Mouse (Mus musculus) skeletal muscle tissue, adult 2 months (tissue): ENCODE results near the gene Ube2b.
A peak's percentile ranks its signal among the peaks of the same experiment; 100 is the strongest.

Experiments
- DNase-seq: peaks from one replicate; pipeline ENCODE4 v3.0.0-alpha.2; 2012; ENCODE audit warnings: low read depth, low spot score

Ube2b gene

DNA sequence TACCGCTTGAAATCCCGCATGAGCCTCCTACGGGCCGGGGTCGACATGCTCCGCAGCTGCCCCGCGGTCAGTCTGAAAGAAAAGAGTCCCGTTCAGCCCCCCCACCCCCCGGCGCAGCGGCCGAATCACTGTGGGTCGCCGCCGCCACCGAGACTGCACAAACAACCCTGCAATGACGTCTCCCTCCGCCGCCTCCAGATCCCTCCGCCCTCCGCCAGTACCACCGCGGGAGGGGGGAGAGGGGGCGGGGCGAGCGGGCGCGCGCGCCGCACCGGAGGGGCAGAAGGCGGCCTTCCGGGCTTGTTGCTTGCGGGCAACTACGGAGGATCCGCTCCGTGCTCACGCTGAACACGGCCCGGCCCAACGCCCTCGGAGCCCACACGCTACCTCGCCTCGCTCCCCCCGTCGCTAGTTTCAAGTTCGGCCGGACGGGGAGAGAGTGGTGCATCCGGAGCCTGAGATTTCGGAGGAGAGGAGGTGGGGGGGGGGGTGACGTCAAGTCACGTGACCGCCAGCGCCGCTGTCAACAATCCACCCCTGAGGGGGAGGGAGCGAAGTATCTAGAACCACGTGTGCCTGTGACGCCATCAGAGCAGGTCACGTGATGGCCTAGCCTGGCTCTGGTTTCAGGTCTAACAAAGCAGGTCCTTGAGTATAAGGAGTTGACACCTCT lies at the start of gene Ube2b:
TSS of gene Ube2b (minus strand) at position 473 of the 673 bp plus-strand sequence.
- DNase-seq: peak; percentile 99

DNA sequence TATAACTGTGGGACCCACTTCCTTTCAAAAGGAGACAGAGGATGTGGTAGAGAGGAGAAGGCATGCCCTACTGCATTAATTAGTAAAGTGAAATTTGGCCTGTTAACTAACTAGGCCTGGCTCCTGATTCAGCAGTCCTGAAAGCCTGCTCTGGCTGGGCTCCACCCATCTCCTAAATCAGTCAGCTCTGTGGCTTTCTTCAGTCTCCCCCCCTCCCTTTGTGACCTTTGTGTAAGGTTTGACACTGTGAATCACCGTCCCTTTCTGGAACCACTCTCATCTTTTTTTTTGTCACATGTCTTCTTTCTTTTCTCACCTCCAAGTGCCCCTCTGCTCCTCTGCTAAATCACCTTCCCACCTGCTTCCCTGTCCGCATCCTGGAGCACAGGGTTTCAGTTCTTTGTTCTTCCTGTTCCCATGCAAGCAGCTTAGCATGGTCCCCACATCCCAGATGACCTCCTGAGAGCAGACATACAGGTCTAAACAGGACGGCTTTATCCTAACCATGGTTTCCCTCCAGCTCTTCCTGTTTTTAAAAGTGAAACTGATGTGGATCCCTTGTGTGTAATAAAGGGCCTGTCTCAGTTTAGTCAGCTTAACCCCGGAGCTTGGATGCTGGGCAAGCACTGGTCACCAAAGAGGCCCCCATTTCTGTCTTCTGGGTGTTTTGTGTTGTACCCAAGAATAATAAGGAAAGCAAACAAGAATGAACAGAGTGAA lies 46.0 kb upstream of the Ube2b start:
- no peak for DNase-seq

- no peak for DNase-seq
Observed at GRCm38 (mm10) chr11:52044156-52044555, 43.6 kb upstream of the Ube2b start.

- DNase-seq: no peak
Observed at GRCm38 (mm10) chr11:52043224-52043623, 42.7 kb upstream of the Ube2b start.

GRCm38 (mm10) chr11:52037659-52038058 lies 37.1 kb upstream of the Ube2b start:
- no peak for DNase-seq

DNA sequence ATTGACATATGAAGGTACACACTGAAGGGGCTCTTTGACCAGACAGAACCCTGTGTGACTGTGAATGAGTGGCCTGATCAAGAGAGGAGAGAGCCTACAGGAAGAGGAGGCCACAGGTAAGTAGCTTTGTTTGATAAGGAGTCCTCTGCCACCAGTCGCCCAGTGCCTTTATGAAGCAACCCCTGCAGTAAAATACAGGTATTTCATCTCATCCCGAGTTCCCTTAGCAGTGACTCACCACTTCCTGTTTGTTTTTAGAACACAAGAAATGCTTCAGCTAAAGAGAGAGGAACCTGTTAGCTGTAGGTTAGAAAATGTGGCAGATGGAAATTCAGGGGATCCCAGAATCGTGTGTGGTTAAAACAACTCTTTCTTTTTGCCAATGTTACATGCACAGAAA lies 35.3 kb upstream of the Ube2b start:
- no peak for DNase-seq

DNA sequence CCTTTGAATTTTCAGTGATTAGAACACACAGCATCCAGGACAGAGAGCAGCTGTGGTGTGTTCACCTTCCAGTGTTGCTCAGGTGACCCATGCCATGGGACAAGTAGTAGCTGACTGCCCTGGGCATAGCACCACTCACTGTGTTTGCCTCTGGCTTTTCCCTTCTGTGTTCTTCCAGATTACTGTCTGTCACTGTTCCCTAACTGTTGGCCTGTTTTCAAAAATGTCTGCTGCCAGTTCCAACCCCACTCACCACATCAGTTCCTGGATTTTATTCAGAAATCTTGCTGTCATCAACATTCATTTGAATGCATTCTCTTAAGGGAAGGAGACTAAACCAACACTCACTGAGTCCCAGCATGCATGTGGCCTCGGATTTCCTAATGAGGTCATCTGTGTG lies 33.4 kb upstream of the Ube2b start:
- DNase-seq: no peak

- DNase-seq: no peak
Observed at GRCm38 (mm10) chr11:52032356-52032755, 31.8 kb upstream of the Ube2b start.

- no peak for DNase-seq
Observed at GRCm38 (mm10) chr11:52018217-52018616, 17.7 kb upstream of the Ube2b start.

DNA sequence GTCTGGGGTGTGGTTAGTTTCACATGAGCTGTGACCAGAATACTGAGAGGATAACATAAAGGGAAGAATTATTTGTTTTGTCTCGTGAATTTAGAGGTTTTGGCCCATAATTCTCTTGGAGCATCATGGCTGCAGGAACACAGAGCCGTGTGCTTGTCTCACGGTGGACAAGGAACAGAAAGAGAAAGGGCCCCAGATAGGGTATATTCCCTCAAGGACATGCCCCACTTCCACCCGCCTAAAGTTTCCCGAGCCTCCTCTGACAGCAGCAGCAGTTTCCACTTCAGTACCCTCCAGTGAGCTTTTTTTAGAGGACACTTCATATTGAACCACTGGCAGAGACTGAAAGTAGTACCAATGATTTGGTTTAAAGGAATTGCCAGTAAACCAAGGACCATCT lies 11.0 kb upstream of the Ube2b start:
- DNase-seq: no peak

DNA sequence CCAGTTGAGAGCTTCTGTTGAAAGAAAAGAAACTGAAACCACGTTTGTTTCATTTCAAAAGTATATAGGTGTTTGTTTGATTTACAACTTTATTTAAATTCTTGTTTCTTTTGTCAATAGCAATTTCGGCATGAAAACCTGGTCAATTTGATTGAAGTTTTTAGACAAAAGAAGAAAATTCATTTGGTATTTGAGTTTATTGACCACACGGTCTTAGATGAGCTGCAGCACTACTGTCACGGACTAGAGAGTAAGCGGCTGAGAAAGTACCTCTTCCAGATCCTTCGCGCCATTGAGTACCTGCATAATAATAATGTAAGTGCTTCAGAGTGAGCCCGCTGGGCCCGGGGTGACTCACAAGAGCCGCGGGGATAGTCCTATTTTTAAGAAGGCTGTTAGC lies 10.4 kb upstream of the Ube2b start:
- no peak for DNase-seq

DNA sequence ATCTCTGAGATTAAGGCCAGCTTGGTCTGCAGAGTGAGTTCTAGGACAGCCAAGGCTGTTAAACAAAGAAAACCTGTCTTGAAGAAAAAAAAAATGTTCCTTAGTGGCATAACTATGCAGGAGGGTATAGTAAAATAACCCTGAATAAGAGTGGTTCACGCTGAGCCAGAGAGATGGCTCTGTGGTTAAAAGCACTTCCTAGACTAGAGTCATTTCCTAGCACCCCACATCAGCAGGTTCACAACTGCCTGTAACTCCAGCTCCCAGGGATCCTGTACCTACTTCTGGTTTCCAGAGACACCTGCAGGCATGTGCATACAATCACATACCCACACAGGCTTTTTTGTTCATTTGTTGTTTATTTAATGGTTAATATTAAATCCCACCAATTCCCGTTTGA lies 5.0 kb upstream of the Ube2b start:
- DNase-seq: no peak

- peak; percentile 97 for DNase-seq
Observed at GRCm38 (mm10) chr11:52003772-52004528, 3.4 kb upstream of the Ube2b start, which contains the start of gene Cdkl3. Cdkl3 (plus strand) TSS chr11:52004221.

DNA sequence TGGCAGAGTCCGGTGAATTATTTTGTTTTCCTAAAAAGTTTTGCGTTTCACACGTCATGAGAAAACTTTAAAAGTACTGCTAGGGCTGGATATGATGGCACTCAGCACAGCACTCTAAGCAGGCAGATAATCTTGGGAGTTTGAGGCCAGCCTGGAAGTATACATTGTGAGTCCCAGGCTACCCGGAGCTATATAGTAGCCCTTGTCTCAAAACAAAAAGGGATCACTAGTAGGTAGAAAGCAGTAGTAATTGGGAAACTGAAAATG lies 2.9 kb upstream of the Ube2b start:
- DNase-seq: no peak

DNA sequence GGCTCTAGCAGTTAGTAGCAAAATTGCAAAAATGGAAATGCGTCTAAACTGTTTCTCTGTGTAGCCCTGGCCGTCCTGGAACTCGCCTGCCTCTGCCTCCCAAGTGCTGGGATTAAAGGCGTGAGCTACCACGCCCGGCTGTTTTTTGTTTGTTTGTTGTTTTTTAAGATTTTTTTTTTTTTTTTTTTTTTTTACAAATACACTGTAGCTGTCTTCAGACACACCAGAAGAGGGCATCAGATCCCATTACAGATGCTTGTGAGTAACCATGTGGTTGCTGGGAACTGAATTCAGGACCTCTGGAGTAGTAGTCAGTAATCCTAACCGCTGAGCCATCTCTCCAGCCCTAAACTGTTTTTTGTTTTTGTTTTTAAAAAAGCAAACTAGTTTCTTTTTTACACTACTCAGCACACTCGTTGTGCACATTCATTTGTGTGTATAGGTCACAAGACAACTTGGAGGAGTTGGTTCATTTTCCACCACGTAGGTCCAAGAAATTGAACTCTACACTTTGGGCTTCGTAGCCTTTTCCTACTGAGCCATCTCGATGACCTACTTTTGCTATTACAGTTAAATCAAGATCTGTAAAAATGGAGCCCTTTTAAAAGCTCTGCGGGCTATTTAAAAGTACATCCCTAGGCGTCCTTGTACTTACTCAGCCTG lies 2.4 kb upstream of the Ube2b start:
- DNase-seq: no peak

- DNase-seq: no peak
Observed at GRCm38 (mm10) chr11:52001861-52002260, 1.3 kb upstream of the Ube2b start.

DNA sequence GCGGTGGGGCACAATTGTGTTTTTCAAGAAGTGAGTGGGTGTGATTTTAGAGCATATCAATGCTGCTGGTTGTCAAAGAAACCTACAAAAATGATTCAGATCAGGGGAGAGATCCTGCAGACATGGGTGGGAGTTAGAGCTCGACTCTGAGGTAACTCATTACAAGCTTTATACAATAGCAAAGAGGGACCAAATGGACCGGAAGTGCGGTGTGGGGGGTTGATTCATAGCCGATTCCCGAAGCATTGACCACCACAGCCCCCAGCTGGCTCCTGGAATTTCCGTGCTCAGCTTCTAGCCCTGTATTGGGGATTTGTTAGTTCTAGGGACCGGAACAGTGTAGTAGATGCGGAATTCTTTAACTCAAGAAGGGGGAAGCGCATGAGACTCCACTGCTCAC lies 779 bp upstream of the Ube2b start:
- DNase-seq: no peak

DNA sequence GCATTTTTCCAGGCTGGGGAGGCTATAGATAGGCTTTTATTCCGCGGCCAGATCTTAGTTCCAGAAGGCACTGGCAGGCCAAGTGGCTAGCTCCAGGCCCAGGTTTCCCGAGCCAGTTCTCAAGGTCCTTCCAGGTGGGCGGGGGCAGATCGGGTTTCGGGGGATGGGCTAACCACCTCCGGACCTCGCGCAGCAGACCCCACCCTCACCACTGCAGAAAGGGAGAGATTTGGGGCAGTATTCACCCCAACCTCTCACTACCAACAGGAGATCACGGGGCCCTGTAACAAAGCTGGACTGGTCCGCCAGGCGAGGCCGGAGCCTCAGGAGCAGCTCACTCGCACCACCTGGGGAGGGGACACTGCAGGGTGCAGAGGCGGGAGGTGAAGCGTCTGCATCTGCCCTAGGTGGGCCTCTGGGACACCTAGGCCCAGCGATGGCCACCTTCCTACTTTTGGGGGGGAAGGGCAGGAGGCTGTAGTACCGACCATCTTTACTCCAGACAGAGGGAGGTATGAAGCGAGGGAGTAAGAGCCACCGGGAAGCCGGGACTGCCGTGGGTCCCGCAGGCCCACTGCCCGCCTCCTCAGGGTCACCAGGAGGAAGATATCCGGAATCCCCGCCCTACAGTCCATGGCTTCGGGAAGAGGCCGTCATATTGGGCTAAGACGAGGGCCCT lies 812 bp downstream of the Ube2b start:
- DNase-seq: peak; percentile 89

DNA sequence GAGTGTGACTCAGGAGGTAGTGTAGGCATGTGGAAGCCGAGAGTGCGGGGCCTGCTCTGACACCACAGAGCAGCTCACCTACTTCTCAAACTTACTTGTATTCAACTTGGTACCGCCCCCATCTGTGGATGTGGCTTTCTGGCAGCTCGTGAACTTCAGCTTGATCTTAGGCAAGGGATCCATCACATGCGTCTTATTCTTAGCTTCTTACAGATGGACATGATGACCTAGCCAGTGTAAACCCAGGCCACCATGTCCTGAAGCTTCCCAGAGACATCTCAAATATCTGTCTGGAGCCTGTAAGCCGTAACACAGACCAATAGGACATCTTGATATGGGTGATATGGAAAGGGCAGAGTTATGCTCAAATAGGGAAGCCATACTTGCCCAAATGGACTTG lies 28.9 kb downstream of the Ube2b start:
- DNase-seq: peak; percentile 88

DNA sequence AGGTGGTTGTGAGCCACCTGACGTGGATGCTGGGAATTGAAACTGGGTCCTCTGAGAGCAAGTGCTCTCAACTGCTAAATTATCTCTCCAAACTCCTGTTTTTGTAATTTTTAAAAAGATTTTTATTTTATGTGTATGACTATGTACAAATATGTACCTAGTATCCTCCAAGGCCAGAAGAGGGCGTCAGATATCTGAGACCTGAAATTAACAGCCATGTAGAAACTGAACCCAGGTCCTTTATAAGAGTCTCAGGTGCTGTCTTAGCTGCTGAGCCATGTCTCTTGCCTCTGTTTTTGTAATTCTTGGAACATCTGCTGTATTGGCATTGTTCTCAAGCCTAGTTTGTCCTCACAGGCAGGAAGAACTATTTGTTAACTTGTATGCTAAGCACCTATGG lies 31.1 kb downstream of the Ube2b start:
- DNase-seq: no peak

DNA sequence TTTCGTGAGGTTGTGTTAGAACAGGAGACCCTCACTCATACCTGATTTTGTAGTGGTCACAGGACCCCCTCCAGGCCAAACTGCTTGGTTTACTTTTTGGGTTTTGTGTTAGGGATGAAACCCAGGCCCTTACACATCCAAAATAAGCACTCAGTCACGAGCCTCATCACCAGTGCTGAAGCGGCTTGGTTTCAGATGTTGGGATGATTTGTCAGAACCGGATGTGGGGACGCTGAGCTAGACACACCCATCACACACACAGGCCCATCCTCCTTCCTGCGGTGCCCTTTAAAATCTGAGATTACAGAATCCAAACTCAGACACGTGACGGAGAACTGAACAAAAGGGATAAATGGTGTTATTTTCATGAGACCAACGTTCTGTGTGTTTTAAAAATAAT lies 31.7 kb downstream of the Ube2b start:
- no peak for DNase-seq
